Comparison of ENCODE assay signal across 14 mouse cellular contexts in genomic region chr2:35222822-35223391, GRCm38 (mm10).
"Had no signal": no experiment of that assay in that cellular context is flagged by ENCODE, and none has a peak within 500 bp of the region (broad histone marks: within the 10 kb centered on the region; RNA-seq: fewer than 3 reads in every experiment).

No protein-coding gene starts in this region.

- H3K4me3 ChIP-seq: hindbrain, embryonic 15.5 days; liver, embryonic 13.5 days; lung, embryonic 15.5 days; myocyte; neural tube, embryonic 12.5 days had no signal

- H3K27ac ChIP-seq: hindbrain, embryonic 15.5 days; liver, embryonic 13.5 days; lung, embryonic 15.5 days; macrophage; neural tube, embryonic 12.5 days had no signal

- H3K27me3 ChIP-seq: hindbrain, embryonic 15.5 days; liver, embryonic 13.5 days; lung, embryonic 15.5 days; neural tube, embryonic 12.5 days had no signal

- H3K9ac ChIP-seq: hindbrain, embryonic 15.5 days; liver, embryonic 13.5 days; liver, postnatal 0 days; lung, embryonic 15.5 days; neural tube, embryonic 12.5 days had no signal

- ATAC-seq: liver, postnatal 0 days had no signal

- H3K9me3 ChIP-seq: hindbrain, embryonic 15.5 days; liver, embryonic 13.5 days; lung, embryonic 15.5 days; neural tube, embryonic 12.5 days had no signal

- H3K4me1 ChIP-seq: hindbrain, embryonic 15.5 days; liver, embryonic 13.5 days; lung, embryonic 15.5 days; neural tube, embryonic 12.5 days had no signal

- H3K4me2 ChIP-seq: hindbrain, embryonic 15.5 days; liver, embryonic 13.5 days; lung, embryonic 15.5 days; neural tube, embryonic 12.5 days had no signal

- H3K36me3 ChIP-seq: hindbrain, embryonic 15.5 days; liver, embryonic 13.5 days; lung, embryonic 15.5 days; neural tube, embryonic 12.5 days had no signal

- DNase-seq: kidney, adult 11 months; kidney, adult 9 months; liver; liver, embryonic 13.5 days; liver, postnatal 0 days; lung, postnatal 14 days; midbrain, embryonic 14.5 days; thymus, adult 18-20 months; thymus, postnatal 14 days had no signal
